Mouse (Mus musculus) MEL (cell line): Measurements from ENCODE around the gene Tldc1. TPM values are rescaled to one million over a fixed set of nuclear protein-coding genes. Genes with fewer than 3 reads are reported as not detected.

Source experiments
- DNase-seq: peaks from one replicate; pipeline ENCODE4 v3.0.0; 2011; ENCODE audit warnings: low read depth, low spot score
- H3K27ac ChIP-seq: 2 replicates; pipeline ENCODE4 v1.5.1; 2012; ENCODE audit warnings: low read depth, mild to moderate bottlenecking, control low read depth, low read length, moderate library complexity; ENCODE audit not compliant: control insufficient read depth
- H3K27me3 ChIP-seq, 2 experiments: fragments of 150-350 bp in 1 of 2; sonication (generic) in 1 of 2; 2 replicates each; pipeline ENCODE4 v1.6.1; 2012; ENCODE audit warnings: low read length in 2 of 2, mild to moderate bottlenecking in 2 of 2, improper control_type of control experiment in 1 of 2, moderate library complexity in 1 of 2; ENCODE audit not compliant: insufficient read depth in 2 of 2, control insufficient read depth in 1 of 2
- H3K36me3 ChIP-seq, 2 experiments: 2 replicates each; pipeline ENCODE4 v1.6.1; 2012 to 2014; ENCODE audit warnings: low read length in 2 of 2, improper control_type of control experiment in 1 of 2, inconsistent platforms in 1 of 2, mild to moderate bottlenecking in 1 of 2; ENCODE audit not compliant: insufficient read depth in 2 of 2, control insufficient read depth in 1 of 2
- H3K4me1 ChIP-seq, 2 experiments: fragments of 150-350 bp in 1 of 2; sonication (generic) in 1 of 2; 2 replicates each; pipeline ENCODE4 v1.6.1; 2012; ENCODE audit warnings: low read length in 2 of 2, improper control_type of control experiment in 1 of 2, mild to moderate bottlenecking in 1 of 2; ENCODE audit not compliant: insufficient read depth in 2 of 2, control insufficient read depth in 1 of 2
- H3K4me3 ChIP-seq, 2 experiments: fragments of 150-350 bp in 1 of 2; sonication (generic) in 1 of 2; 2 replicates each; pipeline ENCODE4 v1.5.1; 2012; ENCODE audit warnings: low read depth in 2 of 2, low read length in 2 of 2, mild to moderate bottlenecking in 2 of 2, moderate library complexity in 2 of 2, control low read depth in 1 of 2, improper control_type of control experiment in 1 of 2; ENCODE audit not compliant: control insufficient read depth in 1 of 2, insufficient read depth in 1 of 2
- H3K79me2 ChIP-seq: 2 replicates; pipeline ENCODE4 v1.6.1; 2012; ENCODE audit warnings: mild to moderate bottlenecking, low read length, moderate library complexity; ENCODE audit not compliant: control insufficient read depth, poor library complexity, insufficient read depth
- H3K9ac ChIP-seq: 2 replicates; pipeline ENCODE4 v1.6.1; 2012; ENCODE audit warnings: low read depth, mild to moderate bottlenecking, control low read depth, low read length, moderate library complexity; ENCODE audit not compliant: control insufficient read depth, poor library complexity, severe bottlenecking
- H3K9me3 ChIP-seq: fragments of 150-350 bp; sonication (generic); replicated peaks from 2 replicates; pipeline ENCODE4 v1.6.1; 2012; ENCODE audit warnings: mild to moderate bottlenecking, low read length, improper control_type of control experiment, moderate library complexity; ENCODE audit not compliant: insufficient read depth
- BHLHE40 ChIP-seq: IDR thresholded peaks from 2 replicates; pipeline ENCODE4 v1.6.1; 2012; ENCODE audit warnings: low read depth, mild to moderate bottlenecking, inconsistent platforms, low read length, improper control_type of control experiment, borderline replicate concordance
- CTCF ChIP-seq, 3 experiments: IDR thresholded peaks in 2 of 3; conservative IDR thresholded peaks in 1 of 3; 2 replicates each; pipeline ENCODE4 v1.5.1; 2011 to 2012; ENCODE audit warnings: low read length in 3 of 3, low read depth in 2 of 3, mild to moderate bottlenecking in 2 of 3, improper control_type of control experiment in 1 of 3, inconsistent platforms in 1 of 3, mixed read lengths in 1 of 3, moderate library complexity in 1 of 3; ENCODE audit not compliant: control insufficient read depth in 1 of 3, insufficient read depth in 1 of 3, poor library complexity in 1 of 3, severe bottlenecking in 1 of 3
- EP300 ChIP-seq, 2 experiments: IDR thresholded peaks; 2 replicates each; pipeline ENCODE4 v1.6.1; 2011; ENCODE audit warnings: improper control_type of control experiment in 2 of 2, low read length in 2 of 2, low read depth in 1 of 2, mild to moderate bottlenecking in 1 of 2
- GABPA ChIP-seq: IDR thresholded peaks from 2 replicates; pipeline ENCODE4 v1.6.1; 2012; ENCODE audit warnings: low read depth, mild to moderate bottlenecking, inconsistent platforms, low read length, improper control_type of control experiment, moderate library complexity
- HCFC1 ChIP-seq: IDR thresholded peaks from 2 replicates; pipeline ENCODE4 v1.6.1; 2012; ENCODE audit warnings: low read depth, mild to moderate bottlenecking, inconsistent platforms, low read length, improper control_type of control experiment, moderate library complexity
- MAFK ChIP-seq: IDR thresholded peaks from 2 replicates; pipeline ENCODE4 v1.6.1; 2011; ENCODE audit warnings: low read depth, mild to moderate bottlenecking, low read length, improper control_type of control experiment, borderline replicate concordance
- MAZ ChIP-seq: IDR thresholded peaks from 2 replicates; pipeline ENCODE4 v1.6.1; 2012; ENCODE audit warnings: low read depth, mild to moderate bottlenecking, inconsistent platforms, low read length, improper control_type of control experiment
- MXI1 ChIP-seq: IDR thresholded peaks from 2 replicates; pipeline ENCODE4 v1.6.1; 2011; ENCODE audit warnings: mild to moderate bottlenecking, low read depth, low read length, improper control_type of control experiment
- MYC ChIP-seq: IDR thresholded peaks from 2 replicates; pipeline ENCODE4 v1.6.1; 2011; ENCODE audit warnings: low read depth, mild to moderate bottlenecking, low read length, improper control_type of control experiment, moderate library complexity
- NRF1 ChIP-seq: IDR thresholded peaks from 2 replicates; pipeline ENCODE4 v1.6.1; 2014; ENCODE audit warnings: low read depth, mild to moderate bottlenecking, inconsistent platforms, low read length, improper control_type of control experiment, moderate library complexity; ENCODE audit not compliant: poor library complexity, insufficient read depth, severe bottlenecking
- RAD21 ChIP-seq: IDR thresholded peaks from 2 replicates; pipeline ENCODE4 v1.6.1; 2011; ENCODE audit warnings: mild to moderate bottlenecking, low read depth, low read length, improper control_type of control experiment
- SIN3A ChIP-seq: IDR thresholded peaks from 2 replicates; pipeline ENCODE4 v1.6.1; 2012; ENCODE audit warnings: low read length, improper control_type of control experiment, inconsistent platforms
- SMC3 ChIP-seq: IDR thresholded peaks from 2 replicates; pipeline ENCODE4 v1.6.1; 2011; ENCODE audit warnings: low read depth, low read length, improper control_type of control experiment
- TAL1 ChIP-seq: IDR thresholded peaks from 2 replicates; pipeline ENCODE4 v1.6.1; 2012; ENCODE audit warnings: mild to moderate bottlenecking, inconsistent platforms, low read length, moderate library complexity, mixed read lengths
- USF1 ChIP-seq: IDR thresholded peaks from 2 replicates; pipeline ENCODE4 v1.6.1; 2014; ENCODE audit warnings: low read depth, mild to moderate bottlenecking, inconsistent platforms, low read length, improper control_type of control experiment, moderate library complexity
- USF2 ChIP-seq, 2 experiments: IDR thresholded peaks; 2 replicates each; pipeline ENCODE4 v1.6.1; 2011 to 2012; ENCODE audit warnings: improper control_type of control experiment in 2 of 2, low read length in 2 of 2, borderline replicate concordance in 1 of 2, inconsistent platforms in 1 of 2, low read depth in 1 of 2, mild to moderate bottlenecking in 1 of 2; ENCODE audit not compliant: insufficient read depth in 1 of 2
- ZC3H11A ChIP-seq: IDR thresholded peaks from 2 replicates; pipeline ENCODE4 v1.6.1; 2012; ENCODE audit warnings: low read depth, mild to moderate bottlenecking, inconsistent platforms, low read length, improper control_type of control experiment
- ZKSCAN1 ChIP-seq: IDR thresholded peaks from 2 replicates; pipeline ENCODE4 v1.6.1; 2012; ENCODE audit warnings: low read depth, mild to moderate bottlenecking, inconsistent platforms, low read length, improper control_type of control experiment, moderate library complexity
- ZNF384 ChIP-seq: IDR thresholded peaks from 2 replicates; pipeline ENCODE4 v1.6.1; 2012; ENCODE audit warnings: low read depth, mild to moderate bottlenecking, inconsistent platforms, low read length, improper control_type of control experiment
- polyA plus RNA-seq, 2 experiments: library from polyadenylated mRNA; stranded (reverse) in 1 of 2; unstranded in 1 of 2; fragments of >175 nt in 1 of 2; fragments of >200 nt in 1 of 2; gene quantifications; 2 replicates each; pipeline versions ENCODE4 v1.2.1 to v1.2.4; 2012; ENCODE audit warnings: low replicate concordance in 2 of 2, low read depth in 1 of 2; ENCODE audit not compliant: insufficient read length in 2 of 2, insufficient read depth in 1 of 2, missing spikeins in 1 of 2
- total RNA-seq: library from RNA; depleted of rRNA; stranded (reverse); fragments of 300-350 nt; gene quantifications from 2 replicates; pipeline ENCODE4 v1.2.3, GENCODE M21; 2012

The Tldc1 gene
- total and polyA plus RNA-seq, 3 experiments: 16.1 to 16.4 TPM; not detected in 1

GRCm38 (mm10) chr8:119756147-119756461 is 22.1 kb downstream of the Tldc1 start:
- no peak for DNase-seq
- no peaks in the 10 kb centered on the region; a peak in 1 of 4 replicates for H3K27me3 ChIP-seq
- peak overlapping the region in 1 of 2 experiments; percentile 40; a peak in 1 of 4 replicates for H3K4me3 ChIP-seq
- H3K79me2 ChIP-seq: no peaks in the 10 kb centered on the region
- H3K4me1 ChIP-seq: peaks cover 0 to 9% of the 10 kb centered on the region in 2 experiments; a peak in 2 of 4 replicates
- TF ChIP-seq CTCF (IDR thresholded peaks at IDR 0.05 in 2 of 3, conservative IDR thresholded peaks at IDR 0.05 in 1 of 3; ENCODE audit: control insufficient read depth in 1 of 3, insufficient read depth in 1 of 3, low read depth in 2 of 3, low read length in 3 of 3, poor library complexity in 1 of 3, severe bottlenecking in 1 of 3) (no peak), TAL1 (no peak), USF1 (no peak), ZKSCAN1 (no peak), ZC3H11A (no peak), MYC (no peak), USF2 (IDR thresholded peaks at IDR 0.05; ENCODE audit: borderline replicate concordance in 1 of 2, insufficient read depth in 1 of 2, low read depth in 1 of 2, low read length in 2 of 2) (no peak), HCFC1 (no peak), ZNF384 (no peak), MXI1 (no peak), MAFK (no peak), RAD21 (no peak), SIN3A (no peak), BHLHE40 (no peak), SMC3 (no peak), GABPA (no peak), EP300 (IDR thresholded peaks at IDR 0.05; ENCODE audit: low read depth in 1 of 2, low read length in 2 of 2) (no peak)
- H3K36me3 ChIP-seq: peaks cover 0 to 2% of the 10 kb centered on the region in 2 experiments; a peak in 1 of 4 replicates
- H3K9ac ChIP-seq: peak overlapping the region; percentile 5; the same call in 1 of the 2 replicates
- no peak overlapping the region for H3K27ac ChIP-seq
- no peaks in the 10 kb centered on the region for H3K9me3 ChIP-seq

DNA sequence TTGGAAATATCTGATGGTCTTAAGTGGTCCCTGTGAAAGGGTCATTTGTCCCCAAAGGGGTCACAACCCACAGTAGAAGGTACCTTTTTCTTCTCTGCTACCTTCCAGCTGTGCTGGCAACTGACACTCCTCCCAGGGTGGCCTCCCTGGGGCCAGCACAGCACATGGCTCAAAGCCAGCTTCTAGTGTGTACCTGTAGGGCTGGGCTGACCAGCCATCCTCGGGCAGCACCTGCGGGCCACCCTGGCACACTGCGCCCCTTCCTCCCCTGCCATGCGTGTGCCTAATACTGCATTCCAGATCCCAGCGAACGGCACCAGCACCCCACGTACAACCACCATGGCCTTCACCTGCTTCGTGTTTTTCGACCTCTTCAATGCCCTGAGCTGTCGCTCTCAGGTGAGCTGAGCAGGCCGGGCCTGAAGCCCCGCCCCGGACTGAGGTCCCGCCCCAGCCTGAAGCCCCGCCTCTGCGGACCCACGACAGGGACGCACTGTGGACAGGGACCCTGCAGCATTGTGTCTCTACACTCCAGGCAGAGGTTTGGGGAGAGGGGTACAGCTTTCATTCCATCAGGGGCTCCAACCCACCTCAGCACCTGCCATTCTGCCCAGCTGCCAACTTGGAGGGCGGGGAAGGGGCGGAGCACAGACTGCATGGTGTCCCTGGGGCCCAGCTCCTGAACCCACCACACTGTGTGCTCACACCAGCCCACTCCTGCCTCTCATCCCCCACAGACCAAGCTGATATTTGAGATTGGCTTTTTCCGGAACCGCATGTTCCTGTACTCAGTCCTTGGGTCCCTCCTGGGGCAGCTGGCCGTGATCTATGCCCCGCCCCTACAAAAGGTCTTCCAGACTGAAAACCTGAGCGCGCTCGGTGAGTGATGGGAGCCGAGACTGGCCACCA is 22.7 kb downstream of the Tldc1 start:
- Histone ChIP-seq H3K9me3 (no peaks in the 10 kb centered on the region), H3K27me3 (no peaks in the 10 kb centered on the region; a peak in 1 of 4 replicates), H3K4me3 (peak overlapping the region; percentile 38 to 40; a peak in 3 of 4 replicates), H3K4me1 (peaks cover 0 to 6% of the 10 kb centered on the region in 2 experiments; a peak in 1 of 4 replicates), H3K27ac (no peak overlapping the region), H3K9ac (peak overlapping the region; percentile 5; the same call in 1 of the 2 replicates), H3K36me3 (peaks cover 0 to 2% of the 10 kb centered on the region in 2 experiments; a peak in 1 of 4 replicates), H3K79me2 (no peaks in the 10 kb centered on the region)
- no peak for DNase-seq
- TF ChIP-seq MAZ: no peak
- TF ChIP-seq NRF1: 0 out of 2 replicates have a peak, but pooled peaks have one; percentile 28
